Mouse (Mus musculus): ENCODE measurements around the gene Insl3. TPM values are rescaled to one million over a fixed set of nuclear protein-coding genes. Genes with fewer than 3 reads are reported as not detected.
A peak's percentile ranks its signal among the peaks of the same experiment; 100 is the strongest.

Insl3 gene
- polyA plus RNA-seq, 1 experiment from 2014 or later, result 1.3 TPM

DNA sequence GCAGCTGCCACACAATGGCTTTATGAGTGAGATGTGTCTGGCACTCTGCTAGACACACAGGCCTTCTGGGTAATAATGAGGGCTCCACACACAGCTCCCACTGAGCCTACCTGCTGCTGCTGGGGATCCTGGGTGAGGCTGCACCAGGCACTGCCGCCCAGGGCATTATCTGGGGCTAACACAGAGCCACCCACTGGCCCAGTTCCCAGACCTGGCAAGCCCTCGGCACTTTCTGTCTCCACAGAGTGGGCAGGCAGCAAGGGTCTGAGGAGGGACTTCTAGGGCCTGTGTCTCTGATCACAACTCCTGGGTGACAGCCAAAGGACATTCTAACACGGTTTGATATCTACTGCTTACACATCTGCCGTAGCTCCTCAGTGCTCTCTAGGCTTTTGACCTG lies 30.2 kb downstream of the Insl3 start:
- H3K9me3 ChIP-seq (ENCODE audit: control insufficient read depth, low read length), result no peaks in the 10 kb centered on the region
- DNase-seq (ENCODE audit: low spot score), result no peak
- peaks cover 5% of the 10 kb centered on the region; the same call in 1 of the 2 replicates for H3K27me3 ChIP-seq (replicated peaks; ENCODE audit: control insufficient read depth, insufficient read depth, low read length)
- no peak overlapping the region for H3K4me3 ChIP-seq (ENCODE audit: low read depth, low read length)
- H3K9ac ChIP-seq (ENCODE audit: low read depth, low read length), result no peak overlapping the region
- H3K36me3 ChIP-seq (ENCODE audit: control insufficient read depth, insufficient read depth, low read length), result no peaks in the 10 kb centered on the region
- ATAC-seq (replicated peaks; ENCODE audit: low FRiP score), result no peak
- no peak overlapping the region for H3K27ac ChIP-seq (ENCODE audit: low read depth, low read length)
- peaks cover 4% of the 10 kb centered on the region; the same call in 1 of the 2 replicates for H3K4me1 ChIP-seq (replicated peaks; ENCODE audit: control insufficient read depth, insufficient read depth, low read length)
- WGBS, result 68% methylated on average over 4 of the region's 4 CpGs
- H3K4me2 ChIP-seq, result no peak overlapping the region

- H3K36me3 ChIP-seq (ENCODE audit: control insufficient read depth, insufficient read depth, low read length), result no peaks in the 10 kb centered on the region
- H3K27ac ChIP-seq (ENCODE audit: low read depth, low read length), result no peak overlapping the region
- ATAC-seq (replicated peaks; ENCODE audit: low FRiP score) (no peak), DNase-seq (ENCODE audit: low spot score) (no peak)
- H3K4me2 ChIP-seq, result no peak overlapping the region
- peaks cover 6% of the 10 kb centered on the region for H3K4me1 ChIP-seq (replicated peaks; ENCODE audit: control insufficient read depth, insufficient read depth, low read length)
- 48% methylated on average over 7 of the region's 7 CpGs for WGBS
- peaks cover 11% of the 10 kb centered on the region for H3K27me3 ChIP-seq (replicated peaks; ENCODE audit: control insufficient read depth, insufficient read depth, low read length)
- H3K4me3 ChIP-seq (ENCODE audit: low read depth, low read length), result no peak overlapping the region
- no peak overlapping the region for H3K9ac ChIP-seq (ENCODE audit: low read depth, low read length)
- H3K9me3 ChIP-seq (ENCODE audit: control insufficient read depth, low read length), result no peaks in the 10 kb centered on the region
Measured at GRCm38 (mm10) chr8:71719928-71720457, 31.0 kb downstream of the Insl3 start.

- DNase-seq (ENCODE audit: low spot score) (no peak), ATAC-seq (replicated peaks; ENCODE audit: low FRiP score) (peak; percentile 73)
- Histone ChIP-seq H3K36me3 (ENCODE audit: control insufficient read depth, insufficient read depth, low read length) (no peaks in the 10 kb centered on the region), H3K4me3 (ENCODE audit: low read depth, low read length) (peak overlapping the region; percentile 33), H3K27ac (ENCODE audit: low read depth, low read length) (no peak overlapping the region), H3K4me1 (replicated peaks; ENCODE audit: control insufficient read depth, insufficient read depth, low read length) (peaks cover 10% of the 10 kb centered on the region), H3K27me3 (replicated peaks; ENCODE audit: control insufficient read depth, insufficient read depth, low read length) (peaks cover 24% of the 10 kb centered on the region), H3K4me2 (peak overlapping the region; percentile 57), H3K9me3 (ENCODE audit: control insufficient read depth, low read length) (no peaks in the 10 kb centered on the region), H3K9ac (ENCODE audit: low read depth, low read length) (peak overlapping the region; percentile 46)
- WGBS, result 36% methylated on average over 14 of the region's 14 CpGs
Measured at GRCm38 (mm10) chr8:71723047-71723551, 34.1 kb downstream of the Insl3 start.

DNA sequence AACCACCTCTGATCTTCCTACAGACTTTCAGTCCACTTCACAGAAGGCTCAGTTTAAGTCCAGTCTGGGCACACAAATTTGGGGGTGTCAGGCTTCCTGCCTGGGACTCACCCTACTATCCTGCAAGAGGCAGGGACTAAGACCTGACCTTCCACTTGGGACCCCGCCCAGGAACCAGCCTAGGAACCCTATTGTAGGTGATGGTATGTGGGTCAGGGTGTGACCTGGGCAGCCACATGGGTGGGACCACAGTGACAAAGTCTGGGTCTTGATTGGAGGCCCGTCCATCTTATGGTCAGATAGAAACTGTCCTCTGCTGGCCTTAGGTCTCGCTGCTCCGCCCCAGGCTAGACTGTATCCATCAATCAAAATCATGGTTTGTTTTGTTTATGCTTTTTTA lies 35.4 kb downstream of the Insl3 start:
- H3K36me3 ChIP-seq (ENCODE audit: control insufficient read depth, insufficient read depth, low read length), result no peaks in the 10 kb centered on the region
- ATAC-seq (replicated peaks; ENCODE audit: low FRiP score) (no peak), DNase-seq (ENCODE audit: low spot score) (no peak)
- no peaks in the 10 kb centered on the region for H3K9me3 ChIP-seq (ENCODE audit: control insufficient read depth, low read length)
- H3K27me3 ChIP-seq (replicated peaks; ENCODE audit: control insufficient read depth, insufficient read depth, low read length), result peaks cover 26% of the 10 kb centered on the region
- H3K4me1 ChIP-seq (replicated peaks; ENCODE audit: control insufficient read depth, insufficient read depth, low read length), result peaks cover 15% of the 10 kb centered on the region
- no peak overlapping the region for H3K9ac ChIP-seq (ENCODE audit: low read depth, low read length)
- WGBS, result 64% methylated on average over 4 of the region's 4 CpGs
- peak overlapping the region; percentile 92 for H3K4me2 ChIP-seq
- no peak overlapping the region for H3K4me3 ChIP-seq (ENCODE audit: low read depth, low read length)
- no peak overlapping the region for H3K27ac ChIP-seq (ENCODE audit: low read depth, low read length)

DNA sequence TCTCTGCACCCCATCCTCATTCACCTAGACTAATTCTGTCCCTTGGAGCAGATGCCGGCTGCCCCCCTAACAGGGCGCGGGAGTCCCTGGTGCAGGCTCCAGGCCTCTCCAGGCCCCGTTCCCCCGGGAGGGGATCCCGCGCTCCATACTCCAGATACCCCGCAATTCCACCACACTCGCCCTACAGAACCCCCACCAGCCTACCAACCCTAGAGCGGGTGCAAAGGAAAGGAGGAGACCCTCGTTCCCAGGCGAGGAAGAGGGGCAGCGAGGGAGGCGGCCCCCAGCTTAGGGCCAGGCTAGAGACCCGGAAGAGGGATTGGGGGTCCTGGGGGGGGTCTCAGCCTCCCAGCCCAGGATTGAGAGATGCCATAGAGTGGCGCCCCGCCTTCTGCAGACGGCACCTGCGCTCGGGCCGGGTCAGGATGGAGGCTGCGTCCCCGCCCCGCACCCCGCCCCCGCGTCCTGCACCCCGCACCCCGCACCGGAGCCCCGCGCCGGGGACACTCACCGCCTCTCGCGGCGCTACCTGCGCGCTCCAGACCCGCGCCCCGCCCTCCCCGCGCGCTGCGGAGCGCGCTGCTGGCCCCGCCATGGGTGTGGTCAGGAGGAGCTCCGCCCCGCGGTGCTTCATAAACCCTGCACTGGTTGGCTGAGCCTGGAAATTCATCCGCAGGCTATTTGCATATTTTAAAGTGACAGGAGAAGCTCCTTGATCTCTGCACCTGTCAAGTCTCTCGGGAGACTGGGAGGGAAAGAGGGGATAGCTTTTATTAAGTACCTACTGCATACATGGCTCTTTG lies 36.3 kb downstream of the Insl3 start, which contains the start of gene Fcho1:
Gene Fcho1, minus strand, starts transcription at position 595 of the 803 bp plus-strand sequence.
- H3K27ac ChIP-seq (ENCODE audit: low read depth, low read length), result no peak within 1 kb of the TSS
- ATAC-seq (replicated peaks; ENCODE audit: low FRiP score), result peak; percentile 81
- peaks cover 30% of the 10 kb centered on the region for H3K27me3 ChIP-seq (replicated peaks; ENCODE audit: control insufficient read depth, insufficient read depth, low read length)
- H3K9ac ChIP-seq (ENCODE audit: low read depth, low read length), result peak within 1 kb of the TSS; percentile 73
- peak; percentile 77 for DNase-seq (ENCODE audit: low spot score)
- H3K4me2 ChIP-seq, result peak within 1 kb of the TSS; percentile 92
- no peaks in the 10 kb centered on the region for H3K9me3 ChIP-seq (ENCODE audit: control insufficient read depth, low read length)
- H3K4me1 ChIP-seq (replicated peaks; ENCODE audit: control insufficient read depth, insufficient read depth, low read length), result peaks cover 15% of the 10 kb centered on the region
- 1% methylated on average over 51 of the region's 54 CpGs for WGBS
- H3K36me3 ChIP-seq (ENCODE audit: control insufficient read depth, insufficient read depth, low read length), result no peaks in the 10 kb centered on the region
- peak within 1 kb of the TSS; percentile 69 for H3K4me3 ChIP-seq (ENCODE audit: low read depth, low read length)

DNA sequence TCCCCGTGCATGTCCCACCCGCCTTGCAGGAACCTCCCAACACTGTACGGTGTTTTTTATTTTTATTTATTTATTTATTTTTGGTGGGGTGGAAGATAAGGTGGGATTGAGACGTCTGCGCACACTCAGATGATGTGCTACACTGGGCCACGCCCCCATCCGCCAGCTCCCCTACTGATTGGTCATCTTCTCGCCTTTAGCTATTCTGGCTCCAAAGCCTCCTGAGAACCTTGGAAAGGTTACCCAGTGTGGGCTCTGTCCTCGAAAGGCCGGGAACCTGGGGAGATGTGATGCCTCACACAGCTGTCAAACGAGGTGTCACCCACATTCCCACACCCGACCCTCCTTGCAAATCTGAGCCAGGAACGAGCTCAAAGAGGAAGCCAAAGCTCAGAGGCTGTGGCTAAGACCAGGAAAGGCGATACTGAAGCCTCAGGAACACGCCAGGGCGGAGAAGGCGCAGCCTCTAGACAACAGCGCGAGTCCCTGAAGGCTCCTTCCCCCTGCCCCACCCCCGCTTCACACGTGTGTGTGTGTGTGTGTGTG lies 39.3 kb downstream of the Insl3 start:
- Histone ChIP-seq H3K27me3 (replicated peaks; ENCODE audit: control insufficient read depth, insufficient read depth, low read length) (peaks cover 32% of the 10 kb centered on the region), H3K4me2 (peak overlapping the region; percentile 68), H3K4me1 (replicated peaks; ENCODE audit: control insufficient read depth, insufficient read depth, low read length) (peaks cover 13% of the 10 kb centered on the region), H3K9ac (ENCODE audit: low read depth, low read length) (no peak overlapping the region), H3K4me3 (ENCODE audit: low read depth, low read length) (peak overlapping the region; percentile 31), H3K36me3 (ENCODE audit: control insufficient read depth, insufficient read depth, low read length) (no peaks in the 10 kb centered on the region), H3K27ac (ENCODE audit: low read depth, low read length) (no peak overlapping the region), H3K9me3 (ENCODE audit: control insufficient read depth, low read length) (no peaks in the 10 kb centered on the region)
- no peak for DNase-seq (ENCODE audit: low spot score)
- WGBS, result 5% methylated on average over 20 of the region's 21 CpGs
- ATAC-seq (replicated peaks; ENCODE audit: low FRiP score), result 0 out of 2 replicates have a peak, but pooled peaks have one; percentile 27

GRCm38 (mm10) chr8:71728826-71729620 lies 40.0 kb downstream of the Insl3 start:
- no peak for DNase-seq (ENCODE audit: low spot score)
- H3K4me2 ChIP-seq, result peak overlapping the region; percentile 68
- WGBS, result 8% methylated on average over 14 of the region's 16 CpGs
- no peaks in the 10 kb centered on the region for H3K36me3 ChIP-seq (ENCODE audit: control insufficient read depth, insufficient read depth, low read length)
- peaks cover 11% of the 10 kb centered on the region for H3K4me1 ChIP-seq (replicated peaks; ENCODE audit: control insufficient read depth, insufficient read depth, low read length)
- H3K4me3 ChIP-seq (ENCODE audit: low read depth, low read length), result no peak overlapping the region
- no peak overlapping the region for H3K27ac ChIP-seq (ENCODE audit: low read depth, low read length)
- H3K27me3 ChIP-seq (replicated peaks; ENCODE audit: control insufficient read depth, insufficient read depth, low read length), result peaks cover 30% of the 10 kb centered on the region
- no peak for ATAC-seq (replicated peaks; ENCODE audit: low FRiP score)
- no peaks in the 10 kb centered on the region for H3K9me3 ChIP-seq (ENCODE audit: control insufficient read depth, low read length)
- no peak overlapping the region for H3K9ac ChIP-seq (ENCODE audit: low read depth, low read length)

GRCm38 (mm10) chr8:71731652-71732230 lies 42.7 kb downstream of the Insl3 start:
- H3K4me2 ChIP-seq, result no peak overlapping the region
- H3K9me3 ChIP-seq (ENCODE audit: control insufficient read depth, low read length), result no peaks in the 10 kb centered on the region
- H3K4me1 ChIP-seq (replicated peaks; ENCODE audit: control insufficient read depth, insufficient read depth, low read length), result 0 out of 2 replicates have a peak, but pooled peaks cover 5% of the 10 kb centered on the region
- H3K27me3 ChIP-seq (replicated peaks; ENCODE audit: control insufficient read depth, insufficient read depth, low read length), result peaks cover 13% of the 10 kb centered on the region; the same call in 1 of the 2 replicates
- ATAC-seq (replicated peaks; ENCODE audit: low FRiP score) (no peak), DNase-seq (ENCODE audit: low spot score) (no peak)
- H3K27ac ChIP-seq (ENCODE audit: low read depth, low read length), result no peak overlapping the region
- 54% methylated on average over 3 of the region's 3 CpGs for WGBS
- no peak overlapping the region for H3K9ac ChIP-seq (ENCODE audit: low read depth, low read length)
- no peaks in the 10 kb centered on the region for H3K36me3 ChIP-seq (ENCODE audit: control insufficient read depth, insufficient read depth, low read length)
- no peak overlapping the region for H3K4me3 ChIP-seq (ENCODE audit: low read depth, low read length)
